Mouse (Mus musculus) lung, embryonic 15.5 days (tissue): ENCODE data around the gene Gas7. TPM values are rescaled to one million over a fixed set of nuclear protein-coding genes. Genes with fewer than 3 reads are reported as not detected.

Source experiments
- ATAC-seq: fragments of 200-750 bp; cut with Nextera tagmentation; 2 replicates; pipeline ENCODE4 v1.8.0; 2017; ENCODE audit warnings: moderate number of reproducible peaks, borderline replicate concordance; ENCODE audit not compliant: low FRiP score, low TSS enrichment; ENCODE audit errors: extremely low read depth
- H3K27ac ChIP-seq: fragments of 300-500 bp; sonication (generic); 2 replicates; pipeline ENCODE4 v1.5.1; 2015; ENCODE audit warnings: moderate library complexity, mild to moderate bottlenecking, inconsistent platforms
- H3K27me3 ChIP-seq: fragments of 300-500 bp; sonication (generic); 2 replicates; pipeline ENCODE4 v1.6.1; 2015; ENCODE audit warnings: inconsistent platforms
- H3K36me3 ChIP-seq: fragments of 300-500 bp; sonication (generic); 2 replicates; pipeline ENCODE4 v1.6.1; 2015; ENCODE audit warnings: inconsistent platforms
- H3K4me1 ChIP-seq: fragments of 300-500 bp; sonication (generic); 2 replicates; pipeline ENCODE4 v1.6.1; 2015; ENCODE audit warnings: inconsistent platforms
- H3K4me2 ChIP-seq: fragments of 300-500 bp; sonication (generic); 2 replicates; pipeline ENCODE4 v1.6.1; 2015; ENCODE audit warnings: inconsistent platforms, mild to moderate bottlenecking, moderate library complexity
- H3K4me3 ChIP-seq: fragments of 300-500 bp; sonication (generic); 2 replicates; pipeline ENCODE4 v1.5.1; 2015; ENCODE audit warnings: mild to moderate bottlenecking, inconsistent platforms
- H3K9ac ChIP-seq: fragments of 300-500 bp; sonication (generic); 2 replicates; pipeline ENCODE4 v1.6.1; 2015; ENCODE audit warnings: inconsistent platforms
- H3K9me3 ChIP-seq: fragments of 300-500 bp; sonication (generic); 2 replicates; pipeline ENCODE4 v1.6.1; 2016; ENCODE audit warnings: inconsistent platforms
- WGBS: fragments of 180-500 bp; shearing (Covaris S2); methylation state at CpG from one replicate; pipeline ENCODE4 v1.1.7; 2015; 5-methylcytosine and 5-hydroxymethylcytosine counted together
- polyA plus RNA-seq: library from polyadenylated mRNA; unstranded; fragments of >200 nt; fragmentation: Nextera tagmentation; extraction: Ambion mirVana; gene quantifications from 2 replicates; pipeline ENCODE4 v1.2.1, GENCODE M21; 2015

Gas7 gene
- polyA plus RNA-seq, 1 experiment from 2014 or later: 11.7 TPM

GRCm38 (mm10) chr11:67664918-67665317 is 209.7 kb downstream of the Gas7 start:
- Histone ChIP-seq H3K36me3 (no peaks in the 10 kb centered on the region), H3K9ac (no peak overlapping the region), H3K27ac (no peak overlapping the region), H3K4me3 (no peak overlapping the region), H3K4me2 (no peak overlapping the region), H3K4me1 (peaks cover 10% of the 10 kb centered on the region), H3K9me3 (no peaks in the 10 kb centered on the region), H3K27me3 (no peaks in the 10 kb centered on the region)
- WGBS: 83% methylated on average over 6 of the region's 6 CpGs
- ATAC-seq: no peak

- Histone ChIP-seq H3K9me3 (no peaks in the 10 kb centered on the region), H3K4me3 (no peak overlapping the region), H3K27ac (no peak overlapping the region), H3K4me2 (no peak overlapping the region), H3K9ac (no peak overlapping the region), H3K4me1 (peaks cover 10% of the 10 kb centered on the region), H3K27me3 (no peaks in the 10 kb centered on the region), H3K36me3 (no peaks in the 10 kb centered on the region)
- ATAC-seq: no peak
- 80% methylated on average over 5 of the region's 5 CpGs for WGBS
Observed at GRCm38 (mm10) chr11:67666129-67666528, 210.9 kb downstream of the Gas7 start.

- 74% methylated on average over 13 of the region's 13 CpGs for WGBS
- ATAC-seq: peak; percentile 66
- H3K27ac ChIP-seq: 0 out of 2 replicates have a peak overlapping the region, but pooled peaks have one; percentile 57
- no peaks in the 10 kb centered on the region for H3K9me3 ChIP-seq
- H3K4me1 ChIP-seq: peaks cover 10% of the 10 kb centered on the region
- H3K36me3 ChIP-seq: no peaks in the 10 kb centered on the region
- no peak overlapping the region for H3K4me2 ChIP-seq
- no peak overlapping the region for H3K4me3 ChIP-seq
- H3K27me3 ChIP-seq: no peaks in the 10 kb centered on the region
- H3K9ac ChIP-seq: no peak overlapping the region
Observed at GRCm38 (mm10) chr11:67667531-67668332, 212.5 kb downstream of the Gas7 start.

GRCm38 (mm10) chr11:67668460-67669007 is 213.3 kb downstream of the Gas7 start:
- Histone ChIP-seq H3K9ac (no peak overlapping the region), H3K4me3 (no peak overlapping the region), H3K4me1 (peaks cover 10% of the 10 kb centered on the region), H3K36me3 (no peaks in the 10 kb centered on the region), H3K27ac (no peak overlapping the region), H3K27me3 (no peaks in the 10 kb centered on the region), H3K9me3 (no peaks in the 10 kb centered on the region), H3K4me2 (no peak overlapping the region)
- no peak for ATAC-seq
- 70% methylated on average over 3 of the region's 3 CpGs for WGBS

- no peaks in the 10 kb centered on the region for H3K9me3 ChIP-seq
- 94% methylated on average over 6 of the region's 6 CpGs for WGBS
- H3K4me2 ChIP-seq: no peak overlapping the region
- H3K27me3 ChIP-seq: no peaks in the 10 kb centered on the region
- H3K4me1 ChIP-seq: peaks cover 10% of the 10 kb centered on the region
- no peak overlapping the region for H3K27ac ChIP-seq
- H3K9ac ChIP-seq: no peak overlapping the region
- no peak overlapping the region for H3K4me3 ChIP-seq
- H3K36me3 ChIP-seq: no peaks in the 10 kb centered on the region
- ATAC-seq: no peak
Observed at GRCm38 (mm10) chr11:67670031-67670430, 214.8 kb downstream of the Gas7 start.

DNA sequence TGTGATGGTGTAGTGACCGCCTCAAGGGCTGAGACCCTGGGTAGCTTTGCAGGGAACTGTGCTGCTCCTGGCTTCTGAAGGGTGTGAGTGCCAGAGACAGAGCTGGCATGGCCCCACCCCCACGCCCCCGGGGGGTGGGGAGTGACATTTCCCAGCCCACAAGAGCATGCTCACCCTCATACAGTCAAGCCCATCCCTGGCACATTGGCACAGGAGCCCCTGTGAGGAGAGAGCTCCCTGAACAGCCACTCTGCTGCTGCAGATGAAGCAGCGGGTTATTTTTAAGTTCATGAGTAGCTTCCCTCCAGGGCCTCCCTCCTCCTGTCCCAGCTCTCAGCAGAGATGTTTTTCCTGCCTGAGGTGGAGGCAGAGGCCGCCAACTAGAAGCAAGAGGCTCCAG is 216.9 kb downstream of the Gas7 start:
- no peak overlapping the region for H3K4me2 ChIP-seq
- H3K27me3 ChIP-seq: no peaks in the 10 kb centered on the region
- H3K9ac ChIP-seq: no peak overlapping the region
- H3K4me1 ChIP-seq: peaks cover 10% of the 10 kb centered on the region
- H3K36me3 ChIP-seq: no peaks in the 10 kb centered on the region
- no peak overlapping the region for H3K4me3 ChIP-seq
- H3K9me3 ChIP-seq: no peaks in the 10 kb centered on the region
- 59% methylated on average over 5 of the region's 5 CpGs for WGBS
- no peak overlapping the region for H3K27ac ChIP-seq
- ATAC-seq: no peak

GRCm38 (mm10) chr11:67675562-67676540 is 220.6 kb downstream of the Gas7 start:
- 0 out of 2 replicates have a peak, but pooled peaks have one; percentile 42 for ATAC-seq
- no peak overlapping the region for H3K4me2 ChIP-seq
- H3K9ac ChIP-seq: no peak overlapping the region
- WGBS: 61% methylated on average over 12 of the region's 12 CpGs
- no peak overlapping the region for H3K4me3 ChIP-seq
- no peaks in the 10 kb centered on the region for H3K27me3 ChIP-seq
- H3K9me3 ChIP-seq: no peaks in the 10 kb centered on the region
- H3K4me1 ChIP-seq: no peaks in the 10 kb centered on the region
- no peaks in the 10 kb centered on the region for H3K36me3 ChIP-seq
- no peak overlapping the region for H3K27ac ChIP-seq

DNA sequence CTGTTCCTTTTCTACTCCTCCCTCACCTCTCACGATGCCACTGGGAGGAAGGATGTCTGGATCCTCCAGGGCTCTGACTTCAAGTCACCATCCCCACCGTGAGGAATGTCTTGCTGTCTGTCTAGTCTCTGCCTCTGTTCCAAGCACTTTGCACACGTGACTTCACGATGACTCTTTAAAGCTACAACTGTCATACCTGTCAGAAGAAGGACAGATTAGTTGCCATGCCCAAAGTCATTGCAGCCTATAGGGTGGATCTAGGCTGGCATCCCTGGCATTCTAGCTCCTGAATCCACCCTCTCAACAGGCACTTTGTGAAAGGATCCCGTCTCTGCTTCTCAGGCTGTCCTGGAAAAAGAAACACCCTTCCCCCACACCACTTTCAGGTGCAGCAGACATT is 224.1 kb downstream of the Gas7 start:
- Histone ChIP-seq H3K9ac (no peak overlapping the region), H3K4me2 (no peak overlapping the region), H3K4me3 (no peak overlapping the region), H3K4me1 (no peaks in the 10 kb centered on the region), H3K27me3 (no peaks in the 10 kb centered on the region), H3K9me3 (no peaks in the 10 kb centered on the region), H3K36me3 (no peaks in the 10 kb centered on the region), H3K27ac (no peak overlapping the region)
- no peak for ATAC-seq
- 49% methylated on average over 5 of the region's 5 CpGs for WGBS

DNA sequence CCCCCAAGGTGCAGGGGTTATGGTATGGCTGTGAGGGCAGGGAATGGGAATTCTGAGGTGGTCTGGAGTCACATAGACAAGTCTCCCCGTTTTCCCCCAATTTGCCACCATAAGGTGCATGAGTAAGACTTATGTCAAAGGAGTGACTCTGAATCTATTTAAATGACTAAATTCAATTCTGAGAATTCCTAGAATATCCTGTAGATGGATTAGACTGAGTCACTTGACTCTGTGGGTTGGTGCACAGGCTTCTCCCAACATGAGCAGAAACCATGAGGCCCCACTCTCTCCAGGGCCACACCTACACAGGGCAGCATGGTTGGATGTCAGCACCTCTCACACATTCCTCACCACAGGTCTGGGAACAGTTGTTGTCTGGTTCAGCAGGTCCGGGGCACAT is 224.7 kb downstream of the Gas7 start:
- H3K9ac ChIP-seq: no peak overlapping the region
- 84% methylated on average over 2 of the region's 2 CpGs for WGBS
- no peaks in the 10 kb centered on the region for H3K36me3 ChIP-seq
- H3K4me1 ChIP-seq: no peaks in the 10 kb centered on the region
- H3K27me3 ChIP-seq: no peaks in the 10 kb centered on the region
- H3K4me3 ChIP-seq: no peak overlapping the region
- no peaks in the 10 kb centered on the region for H3K9me3 ChIP-seq
- no peak for ATAC-seq
- no peak overlapping the region for H3K27ac ChIP-seq
- no peak overlapping the region for H3K4me2 ChIP-seq

GRCm38 (mm10) chr11:67681871-67682270 is 226.6 kb downstream of the Gas7 start:
- Histone ChIP-seq H3K4me1 (no peaks in the 10 kb centered on the region), H3K9me3 (no peaks in the 10 kb centered on the region), H3K4me3 (no peak overlapping the region), H3K27ac (no peak overlapping the region), H3K36me3 (no peaks in the 10 kb centered on the region), H3K9ac (no peak overlapping the region), H3K4me2 (no peak overlapping the region), H3K27me3 (no peaks in the 10 kb centered on the region)
- no peak for ATAC-seq
- 79% methylated on average over 3 of the region's 3 CpGs for WGBS

DNA sequence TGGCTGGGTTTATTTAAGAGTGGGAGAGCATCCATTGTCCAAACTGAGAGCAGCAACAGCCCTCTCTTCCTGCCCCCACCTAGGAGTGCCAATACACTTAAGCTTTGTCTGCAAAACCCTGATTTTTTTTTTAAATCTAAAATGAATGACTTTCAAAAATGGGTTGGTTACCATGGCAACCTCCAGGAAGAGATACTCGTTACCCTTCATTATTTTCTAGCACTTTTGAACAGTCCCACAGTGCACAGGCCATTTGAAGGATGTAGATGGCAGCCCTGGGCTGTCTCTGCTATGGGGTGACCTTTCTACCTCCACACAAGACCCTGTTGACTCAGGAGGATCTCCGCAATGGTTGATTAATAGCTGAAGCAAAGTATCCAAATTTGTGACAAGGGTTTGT is 230.9 kb downstream of the Gas7 start:
- WGBS: 66% methylated on average over 2 of the region's 2 CpGs
- H3K4me2 ChIP-seq: no peak overlapping the region
- H3K4me1 ChIP-seq: no peaks in the 10 kb centered on the region
- no peak overlapping the region for H3K27ac ChIP-seq
- no peak overlapping the region for H3K4me3 ChIP-seq
- no peak for ATAC-seq
- H3K36me3 ChIP-seq: no peaks in the 10 kb centered on the region
- H3K27me3 ChIP-seq: no peaks in the 10 kb centered on the region
- no peaks in the 10 kb centered on the region for H3K9me3 ChIP-seq
- H3K9ac ChIP-seq: no peak overlapping the region
